Mouse (Mus musculus): ENCODE data around the gene Foxe3. TPM values are rescaled to one million over a fixed set of nuclear protein-coding genes. Genes with fewer than 3 reads are reported as not detected.
A peak's percentile ranks its signal among the peaks of the same experiment; 100 is the strongest.
"Not testable (repeated sequence)": the region's sequence is repeated elsewhere in the genome, so short reads cannot be mapped to it uniquely, and the experiment has no call there.

Gene Foxe3
- polyA plus RNA-seq (2015; fragmentation: Nextera tagmentation; extraction: Ambion mirVana) = not detected in 2 replicates

GRCm38 (mm10) chr4:114925917-114926312 lies at the start of gene Foxe3:
Gene Foxe3, minus strand, starts transcription at chr4:114926013.
- Histone ChIP-seq H3K9me3 (ENCODE audit: control insufficient read depth, low read length) (no peaks in the 10 kb centered on the region), H3K36me3 (ENCODE audit: control insufficient read depth, insufficient read depth) (no peaks in the 10 kb centered on the region), H3K4me3 (replicated peaks; ENCODE audit: low read length) (peak within 1 kb of the TSS; percentile 36), H3K27me3 (replicated peaks; ENCODE audit: control insufficient read depth, insufficient read depth, low read length) (peaks cover 82% of the 10 kb centered on the region), H3K4me1 (replicated peaks; ENCODE audit: control insufficient read depth, insufficient read depth, low read length) (peaks cover 12% of the 10 kb centered on the region), H3K27ac (ENCODE audit: low read length) (no peak within 1 kb of the TSS), H3K4me2 (ENCODE audit: low read length) (peak within 1 kb of the TSS; percentile 51), H3K9ac (replicated peaks; ENCODE audit: low read depth, low read length) (0 out of 2 replicates have a peak within 1 kb of the TSS, but pooled peaks have one; percentile 22)
- 0 out of 2 replicates have a peak, but pooled peaks have one; percentile 26 for ATAC-seq
- 2% methylated on average over 19 of the region's 25 CpGs for WGBS

- peaks cover 3% of the 10 kb centered on the region for H3K36me3 ChIP-seq (ENCODE audit: control insufficient read depth, insufficient read depth)
- H3K9me3 ChIP-seq (ENCODE audit: control insufficient read depth, low read length) = no peaks in the 10 kb centered on the region
- no peaks in the 10 kb centered on the region for H3K27me3 ChIP-seq (replicated peaks; ENCODE audit: control insufficient read depth, insufficient read depth, low read length)
- no peak overlapping the region for H3K4me2 ChIP-seq (ENCODE audit: low read length)
- H3K27ac ChIP-seq (ENCODE audit: low read length) = no peak overlapping the region
- H3K4me3 ChIP-seq (replicated peaks; ENCODE audit: low read length) = no peak overlapping the region
- WGBS = 98% methylated on average over 1 of the region's 1 CpGs
- H3K9ac ChIP-seq (replicated peaks; ENCODE audit: low read depth, low read length) = no peak overlapping the region
- no peaks in the 10 kb centered on the region for H3K4me1 ChIP-seq (replicated peaks; ENCODE audit: control insufficient read depth, insufficient read depth, low read length)
- ATAC-seq = no peak
Observed at GRCm38 (mm10) chr4:114973229-114973740, 47.5 kb upstream of the Foxe3 start.

- no peaks in the 10 kb centered on the region for H3K4me1 ChIP-seq (replicated peaks; ENCODE audit: control insufficient read depth, insufficient read depth, low read length)
- peaks cover 9% of the 10 kb centered on the region for H3K36me3 ChIP-seq (ENCODE audit: control insufficient read depth, insufficient read depth)
- 96% methylated on average over 5 of the region's 5 CpGs for WGBS
- no peaks in the 10 kb centered on the region for H3K27me3 ChIP-seq (replicated peaks; ENCODE audit: control insufficient read depth, insufficient read depth, low read length)
- H3K4me3 ChIP-seq (replicated peaks; ENCODE audit: low read length) = no peak overlapping the region
- H3K4me2 ChIP-seq (ENCODE audit: low read length) = no peak overlapping the region
- ATAC-seq = no peak
- no peak overlapping the region for H3K27ac ChIP-seq (ENCODE audit: low read length)
- no peak overlapping the region for H3K9ac ChIP-seq (replicated peaks; ENCODE audit: low read depth, low read length)
- no peaks in the 10 kb centered on the region for H3K9me3 ChIP-seq (ENCODE audit: control insufficient read depth, low read length)
Observed at GRCm38 (mm10) chr4:114970736-114971135, 44.9 kb upstream of the Foxe3 start.

- not testable (repeated sequence) for H3K4me3 ChIP-seq (replicated peaks; ENCODE audit: low read length); H3K4me2 ChIP-seq (ENCODE audit: low read length); H3K27me3 ChIP-seq (replicated peaks; ENCODE audit: control insufficient read depth, insufficient read depth, low read length); H3K27ac ChIP-seq (ENCODE audit: low read length); ATAC-seq; H3K9ac ChIP-seq (replicated peaks; ENCODE audit: low read depth, low read length); H3K4me1 ChIP-seq (replicated peaks; ENCODE audit: control insufficient read depth, insufficient read depth, low read length); H3K9me3 ChIP-seq (ENCODE audit: control insufficient read depth, low read length)
- H3K36me3 ChIP-seq (ENCODE audit: control insufficient read depth, insufficient read depth) = peaks cover 24% of the 10 kb centered on the region
- 93% methylated on average over 2 of the region's 2 CpGs for WGBS
Observed at GRCm38 (mm10) chr4:114960881-114961280, 35.1 kb upstream of the Foxe3 start.

- no peak overlapping the region for H3K9ac ChIP-seq (replicated peaks; ENCODE audit: low read depth, low read length)
- ATAC-seq = no peak
- no peak overlapping the region for H3K4me2 ChIP-seq (ENCODE audit: low read length)
- H3K36me3 ChIP-seq (ENCODE audit: control insufficient read depth, insufficient read depth) = peaks cover 15% of the 10 kb centered on the region; the same call in 1 of the 2 replicates
- H3K9me3 ChIP-seq (ENCODE audit: control insufficient read depth, low read length) = no peaks in the 10 kb centered on the region
- H3K27me3 ChIP-seq (replicated peaks; ENCODE audit: control insufficient read depth, insufficient read depth, low read length) = no peaks in the 10 kb centered on the region
- no peak overlapping the region for H3K27ac ChIP-seq (ENCODE audit: low read length)
- 95% methylated on average over 2 of the region's 2 CpGs for WGBS
- H3K4me3 ChIP-seq (replicated peaks; ENCODE audit: low read length) = no peak overlapping the region
- no peaks in the 10 kb centered on the region for H3K4me1 ChIP-seq (replicated peaks; ENCODE audit: control insufficient read depth, insufficient read depth, low read length)
Observed at GRCm38 (mm10) chr4:114959533-114959932, 33.7 kb upstream of the Foxe3 start.

- no peaks in the 10 kb centered on the region for H3K9me3 ChIP-seq (ENCODE audit: control insufficient read depth, low read length)
- H3K4me2 ChIP-seq (ENCODE audit: low read length) = no peak overlapping the region
- no peaks in the 10 kb centered on the region for H3K27me3 ChIP-seq (replicated peaks; ENCODE audit: control insufficient read depth, insufficient read depth, low read length)
- H3K9ac ChIP-seq (replicated peaks; ENCODE audit: low read depth, low read length) = no peak overlapping the region
- H3K4me1 ChIP-seq (replicated peaks; ENCODE audit: control insufficient read depth, insufficient read depth, low read length) = no peaks in the 10 kb centered on the region
- H3K4me3 ChIP-seq (replicated peaks; ENCODE audit: low read length) = no peak overlapping the region
- no peak for ATAC-seq
- peaks cover 9% of the 10 kb centered on the region; the same call in 1 of the 2 replicates for H3K36me3 ChIP-seq (ENCODE audit: control insufficient read depth, insufficient read depth)
- 95% methylated on average over 4 of the region's 4 CpGs for WGBS
- H3K27ac ChIP-seq (ENCODE audit: low read length) = no peak overlapping the region
Observed at GRCm38 (mm10) chr4:114958786-114959185, 33.0 kb upstream of the Foxe3 start.

- WGBS = 35% methylated on average over 2 of the region's 2 CpGs
- Histone ChIP-seq H3K4me2 (ENCODE audit: low read length) (no peak overlapping the region), H3K4me1 (replicated peaks; ENCODE audit: control insufficient read depth, insufficient read depth, low read length) (no peaks in the 10 kb centered on the region), H3K4me3 (replicated peaks; ENCODE audit: low read length) (no peak overlapping the region), H3K36me3 (ENCODE audit: control insufficient read depth, insufficient read depth) (peaks cover 9% of the 10 kb centered on the region; the same call in 1 of the 2 replicates), H3K9me3 (ENCODE audit: control insufficient read depth, low read length) (no peaks in the 10 kb centered on the region), H3K27me3 (replicated peaks; ENCODE audit: control insufficient read depth, insufficient read depth, low read length) (no peaks in the 10 kb centered on the region), H3K27ac (ENCODE audit: low read length) (no peak overlapping the region), H3K9ac (replicated peaks; ENCODE audit: low read depth, low read length) (no peak overlapping the region)
- no peak for ATAC-seq
Observed at GRCm38 (mm10) chr4:114958231-114958630, 32.4 kb upstream of the Foxe3 start.

- Histone ChIP-seq H3K4me3 (replicated peaks; ENCODE audit: low read length) (no peak overlapping the region), H3K9ac (replicated peaks; ENCODE audit: low read depth, low read length) (no peak overlapping the region), H3K4me2 (ENCODE audit: low read length) (no peak overlapping the region), H3K27me3 (replicated peaks; ENCODE audit: control insufficient read depth, insufficient read depth, low read length) (no peaks in the 10 kb centered on the region), H3K27ac (ENCODE audit: low read length) (no peak overlapping the region), H3K4me1 (replicated peaks; ENCODE audit: control insufficient read depth, insufficient read depth, low read length) (no peaks in the 10 kb centered on the region), H3K36me3 (ENCODE audit: control insufficient read depth, insufficient read depth) (peaks cover 1% of the 10 kb centered on the region; the same call in 1 of the 2 replicates), H3K9me3 (ENCODE audit: control insufficient read depth, low read length) (no peaks in the 10 kb centered on the region)
- ATAC-seq = no peak
Observed at GRCm38 (mm10) chr4:114957403-114957802, 31.6 kb upstream of the Foxe3 start.

- Histone ChIP-seq H3K27ac (ENCODE audit: low read length) (no peak overlapping the region), H3K27me3 (replicated peaks; ENCODE audit: control insufficient read depth, insufficient read depth, low read length) (peaks cover 8% of the 10 kb centered on the region; the same call in 1 of the 2 replicates), H3K4me1 (replicated peaks; ENCODE audit: control insufficient read depth, insufficient read depth, low read length) (no peaks in the 10 kb centered on the region), H3K4me3 (replicated peaks; ENCODE audit: low read length) (no peak overlapping the region), H3K9me3 (ENCODE audit: control insufficient read depth, low read length) (no peaks in the 10 kb centered on the region), H3K36me3 (ENCODE audit: control insufficient read depth, insufficient read depth) (no peaks in the 10 kb centered on the region), H3K9ac (replicated peaks; ENCODE audit: low read depth, low read length) (no peak overlapping the region), H3K4me2 (ENCODE audit: low read length) (no peak overlapping the region)
- ATAC-seq = peak; percentile 23
- 85% methylated on average over 3 of the region's 3 CpGs for WGBS
Observed at GRCm38 (mm10) chr4:114953172-114953571, 27.4 kb upstream of the Foxe3 start.
